Mouse (Mus musculus): ENCODE results near the gene Gm10376. TPM values are rescaled to one million over a fixed set of nuclear protein-coding genes. Genes with fewer than 3 reads are reported as not detected.
"Not testable (repeated sequence)": the region's sequence is repeated elsewhere in the genome, so short reads cannot be mapped to it uniquely, and the experiment has no call there.

Gene Gm10376
- polyA plus RNA-seq (2014; fragmentation: Nextera tagmentation; extraction: Ambion mirVana): not detected in 2 replicates

DNA sequence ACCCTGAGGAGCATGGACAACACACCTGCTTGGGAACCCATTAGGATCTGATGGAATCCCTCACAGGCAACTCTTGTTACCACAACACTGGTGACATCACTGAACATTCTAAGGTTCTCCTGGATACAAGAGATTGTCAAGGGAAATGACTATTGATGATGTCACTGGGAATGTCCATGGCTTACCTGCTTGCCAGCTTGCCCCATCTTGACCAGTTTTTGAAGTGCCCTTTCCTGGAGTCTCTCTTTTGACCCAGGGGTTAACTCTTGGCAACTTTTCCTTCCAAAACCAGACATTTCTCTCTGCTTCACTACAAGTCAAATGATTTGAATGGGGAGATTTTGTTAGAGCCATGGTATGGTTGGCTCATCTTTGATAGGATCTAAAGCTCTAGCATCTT is at the start of gene Gm10376:
Gm10376 (minus strand) TSS at position 101 of the 400 bp plus-strand sequence.
- H3K9me3 ChIP-seq (ENCODE audit: control insufficient read depth, low read length); ATAC-seq (ENCODE audit: insufficient read depth, low FRiP score, low TSS enrichment); H3K9ac ChIP-seq (ENCODE audit: low read length); H3K36me3 ChIP-seq (ENCODE audit: control insufficient read depth, insufficient read depth, low read length); H3K4me2 ChIP-seq (ENCODE audit: low read depth); DNase-seq (ENCODE audit: low spot score); H3K4me3 ChIP-seq (ENCODE audit: low read depth, low read length); H3K27me3 ChIP-seq (ENCODE audit: control insufficient read depth, insufficient read depth, low read length); H3K4me1 ChIP-seq (ENCODE audit: control insufficient read depth, insufficient read depth, low read length); H3K27ac ChIP-seq (ENCODE audit: low read depth, low read length): not testable (repeated sequence)

DNA sequence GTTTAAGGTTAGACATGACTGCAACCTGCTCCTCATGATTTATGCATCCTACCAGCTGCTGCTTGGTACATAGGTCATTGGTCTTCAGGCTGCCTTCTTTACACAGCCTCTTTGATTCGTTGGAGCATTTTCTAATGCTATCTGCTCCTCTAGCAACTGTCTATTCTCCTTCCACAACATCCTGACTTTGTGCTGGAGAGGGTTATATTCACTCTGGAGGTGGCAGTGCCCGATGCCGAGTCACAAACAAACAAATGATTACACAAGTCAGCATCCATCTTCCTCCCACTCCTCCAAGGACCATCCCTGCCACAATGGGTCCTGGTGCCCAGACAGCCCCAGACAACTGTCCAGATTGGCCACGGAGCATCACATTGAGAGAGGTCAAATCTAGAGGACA is 44.8 kb upstream of the Gm10376 start:
- WGBS: 73% methylated on average over 4 of the region's 4 CpGs
- not testable (repeated sequence) for H3K4me1 ChIP-seq (ENCODE audit: control insufficient read depth, insufficient read depth, low read length); H3K4me3 ChIP-seq (ENCODE audit: low read depth, low read length); H3K36me3 ChIP-seq (ENCODE audit: control insufficient read depth, insufficient read depth, low read length); DNase-seq (ENCODE audit: low spot score); H3K27me3 ChIP-seq (ENCODE audit: control insufficient read depth, insufficient read depth, low read length); ATAC-seq (ENCODE audit: insufficient read depth, low FRiP score, low TSS enrichment); H3K4me2 ChIP-seq (ENCODE audit: low read depth); H3K27ac ChIP-seq (ENCODE audit: low read depth, low read length); H3K9ac ChIP-seq (ENCODE audit: low read length); H3K9me3 ChIP-seq (ENCODE audit: control insufficient read depth, low read length)

DNA sequence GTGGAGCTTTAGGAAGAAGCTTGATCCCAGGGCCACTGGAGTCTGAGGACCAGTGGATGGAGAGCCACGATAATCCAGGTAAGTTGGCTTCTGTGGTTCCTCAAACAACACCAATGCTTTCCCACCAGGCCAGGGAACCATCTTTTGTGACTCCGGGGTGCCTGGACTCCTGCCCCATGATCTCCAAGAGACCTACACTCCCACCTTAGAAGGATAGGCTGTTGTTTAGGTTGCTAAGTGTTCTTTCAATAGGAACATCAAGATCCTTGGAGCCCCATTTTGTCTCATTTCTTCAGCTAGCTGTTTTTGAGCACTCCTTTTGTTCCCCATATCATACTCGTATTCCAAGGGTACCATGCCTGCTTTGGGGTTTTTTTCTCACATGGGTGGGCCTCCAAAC is 42.6 kb upstream of the Gm10376 start:
- not testable (repeated sequence) for DNase-seq (ENCODE audit: low spot score); H3K27me3 ChIP-seq (ENCODE audit: control insufficient read depth, insufficient read depth, low read length); H3K27ac ChIP-seq (ENCODE audit: low read depth, low read length); H3K36me3 ChIP-seq (ENCODE audit: control insufficient read depth, insufficient read depth, low read length); H3K4me2 ChIP-seq (ENCODE audit: low read depth); ATAC-seq (ENCODE audit: insufficient read depth, low FRiP score, low TSS enrichment); H3K9ac ChIP-seq (ENCODE audit: low read length); H3K4me1 ChIP-seq (ENCODE audit: control insufficient read depth, insufficient read depth, low read length); H3K9me3 ChIP-seq (ENCODE audit: control insufficient read depth, low read length); H3K4me3 ChIP-seq (ENCODE audit: low read depth, low read length)
- 77% methylated on average over 3 of the region's 3 CpGs for WGBS

DNA sequence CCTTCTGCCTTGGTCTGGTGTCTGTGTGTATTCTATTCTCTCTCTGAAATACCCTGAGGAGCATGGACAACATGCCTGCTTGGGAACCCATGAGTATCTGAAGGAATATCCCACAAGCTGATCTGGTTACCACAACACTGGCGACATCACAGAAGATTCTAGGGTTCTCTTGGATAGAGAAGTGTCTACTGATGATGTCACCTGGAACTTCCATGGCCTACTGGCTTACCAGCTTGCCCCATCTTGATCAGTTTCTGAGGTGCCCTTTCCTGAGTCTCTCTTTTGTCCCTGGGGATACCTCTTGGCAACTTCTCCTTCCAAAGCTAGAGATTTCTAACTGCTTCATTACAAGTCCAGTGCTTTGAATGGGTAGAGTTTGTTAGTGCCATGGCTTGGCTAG is 21.9 kb downstream of the Gm10376 start, which contains the start of gene Gm8082:
Gm8082 (minus strand) TSS at position 101 of the 400 bp plus-strand sequence.
- H3K4me1 ChIP-seq (ENCODE audit: control insufficient read depth, insufficient read depth, low read length); ATAC-seq (ENCODE audit: insufficient read depth, low FRiP score, low TSS enrichment); H3K9ac ChIP-seq (ENCODE audit: low read length): not testable (repeated sequence)

More for the DNA sequence above, 21.9 kb downstream of the Gm10376 start, which contains the start of gene Gm8082:
- WGBS: no CpG with 5 or more reads among the region's 1 CpGs
- not testable (repeated sequence) for H3K36me3 ChIP-seq (ENCODE audit: control insufficient read depth, insufficient read depth, low read length); H3K4me2 ChIP-seq (ENCODE audit: low read depth); H3K27me3 ChIP-seq (ENCODE audit: control insufficient read depth, insufficient read depth, low read length); H3K27ac ChIP-seq (ENCODE audit: low read depth, low read length); H3K4me3 ChIP-seq (ENCODE audit: low read depth, low read length); DNase-seq (ENCODE audit: low spot score); H3K9me3 ChIP-seq (ENCODE audit: control insufficient read depth, low read length)

Other genes starting within 250 kb of the Gm10376 start
- not detected in 2 replicates for gene Gm3015, start 246.8 kb downstream of the Gm10376 start, polyA plus RNA-seq (2014; fragmentation: Nextera tagmentation; extraction: Ambion mirVana)
- gene Gm10377, start 217.6 kb downstream of the Gm10376 start, polyA plus RNA-seq (2014; fragmentation: Nextera tagmentation; extraction: Ambion mirVana): not detected in 2 replicates
- gene Gm21977, start 162.2 kb downstream of the Gm10376 start, polyA plus RNA-seq (2014; fragmentation: Nextera tagmentation; extraction: Ambion mirVana): not detected in 2 replicates
- gene Gm8082, start 22.0 kb downstream of the Gm10376 start, polyA plus RNA-seq (2014; fragmentation: Nextera tagmentation; extraction: Ambion mirVana): not detected in 2 replicates
- gene Gm8094, start 61.0 kb upstream of the Gm10376 start, polyA plus RNA-seq (2014; fragmentation: Nextera tagmentation; extraction: Ambion mirVana): not detected in 2 replicates
- not detected in 2 replicates for gene Gm8104, start 85.0 kb upstream of the Gm10376 start, polyA plus RNA-seq (2014; fragmentation: Nextera tagmentation; extraction: Ambion mirVana)
- not detected in 2 replicates for gene Gm7233, start 164.2 kb upstream of the Gm10376 start, polyA plus RNA-seq (2014; fragmentation: Nextera tagmentation; extraction: Ambion mirVana)
- not detected in 2 replicates for gene Gm8122, start 219.7 kb upstream of the Gm10376 start, polyA plus RNA-seq (2014; fragmentation: Nextera tagmentation; extraction: Ambion mirVana)
- gene Gm8126, start 243.0 kb upstream of the Gm10376 start, polyA plus RNA-seq (2014; fragmentation: Nextera tagmentation; extraction: Ambion mirVana): not detected in 2 replicates

Data from neural tube, embryonic 11.5 days (tissue).